Mouse (Mus musculus) midbrain, embryonic 14.5 days (tissue): ENCODE measurements around the gene Olfr725. TPM values are rescaled to one million over a fixed set of nuclear protein-coding genes. Genes with fewer than 3 reads are reported as not detected.

Experiments
- ATAC-seq: fragments of 200-750 bp; cut with Nextera tagmentation; 2 replicates; pipeline ENCODE4 v1.8.0; 2017; ENCODE audit warnings: moderate number of reproducible peaks, moderate library complexity; ENCODE audit not compliant: low FRiP score, low TSS enrichment
- DNase-seq: peaks from one replicate; pipeline ENCODE4 v3.0.0-alpha.2; 2015
- H3K27ac ChIP-seq: fragments of 300-500 bp; sonication (generic); replicated peaks from 2 replicates; pipeline ENCODE4 v1.5.1; 2014; ENCODE audit warnings: mild to moderate bottlenecking, low read depth, low read length, moderate library complexity
- H3K27me3 ChIP-seq: fragments of 300-500 bp; sonication (generic); 2 replicates; pipeline ENCODE4 v1.6.1; 2014; ENCODE audit warnings: low read length, control low read depth, mixed read lengths; ENCODE audit not compliant: control insufficient read depth, insufficient read depth
- H3K36me3 ChIP-seq: fragments of 300-500 bp; sonication (generic); 2 replicates; pipeline ENCODE4 v1.6.1; 2014; ENCODE audit warnings: low read length, control low read depth; ENCODE audit not compliant: control insufficient read depth, insufficient read depth
- H3K4me1 ChIP-seq: fragments of 300-500 bp; sonication (generic); 2 replicates; pipeline ENCODE4 v1.6.1; 2014; ENCODE audit warnings: mild to moderate bottlenecking, antibody characterized with exemption, low read length, control low read depth; ENCODE audit not compliant: control insufficient read depth, insufficient read depth
- H3K4me2 ChIP-seq: fragments of 300-500 bp; sonication (generic); 2 replicates; pipeline ENCODE4 v1.6.1; 2014; ENCODE audit warnings: mild to moderate bottlenecking, low read length, moderate library complexity
- H3K4me3 ChIP-seq: fragments of 300-500 bp; sonication (generic); replicated peaks from 2 replicates; pipeline ENCODE4 v1.5.1; 2014; ENCODE audit warnings: low read depth, low read length
- H3K9ac ChIP-seq: fragments of 300-500 bp; sonication (generic); replicated peaks from 2 replicates; pipeline ENCODE4 v1.6.1; 2014; ENCODE audit warnings: mild to moderate bottlenecking, low read length, moderate library complexity
- H3K9me3 ChIP-seq: fragments of 300-500 bp; sonication (generic); 2 replicates; pipeline ENCODE4 v1.6.1; 2016; ENCODE audit warnings: low read length, control low read depth, mixed read lengths; ENCODE audit not compliant: control insufficient read depth
- WGBS: fragments of 180-500 bp; shearing (Covaris S2); extraction: QIAGEN DNeasy Blood & Tissue Kit; methylation state at CpG from one replicate; pipeline ENCODE4 v1.1.7; 2014; 5-methylcytosine and 5-hydroxymethylcytosine counted together
- polyA plus RNA-seq: library from polyadenylated mRNA; unstranded; fragments of >200 nt; fragmentation: Nextera tagmentation; extraction: Ambion mirVana; gene quantifications from 2 replicates; pipeline ENCODE4 v1.2.1, GENCODE M21; 2014

The Olfr725 gene
- polyA plus RNA-seq: not detected in 2 replicates

GRCm38 (mm10) chr14:50040275-50040674 lies at the start of gene Olfr725:
Olfr725 (minus strand) TSS chr14:50040375.
- Histone ChIP-seq H3K9me3 (no peaks in the 10 kb centered on the region), H3K36me3 (no peaks in the 10 kb centered on the region), H3K27me3 (no peaks in the 10 kb centered on the region), H3K9ac (no peak within 1 kb of the TSS), H3K4me3 (no peak within 1 kb of the TSS), H3K4me1 (no peaks in the 10 kb centered on the region), H3K4me2 (no peak within 1 kb of the TSS), H3K27ac (no peak within 1 kb of the TSS)
- DNase-seq: no peak
- no peak for ATAC-seq

GRCm38 (mm10) chr14:50062733-50063104 lies 22.5 kb upstream of the Olfr725 start:
- peak overlapping the region; percentile 83 for H3K27ac ChIP-seq
- H3K9ac ChIP-seq: peak overlapping the region; percentile 64
- H3K36me3 ChIP-seq: no peaks in the 10 kb centered on the region
- no peaks in the 10 kb centered on the region for H3K27me3 ChIP-seq
- no peaks in the 10 kb centered on the region for H3K9me3 ChIP-seq
- ATAC-seq (peak; percentile 34; the same call in 1 of the 2 replicates), DNase-seq (no peak)
- peak overlapping the region; percentile 74 for H3K4me2 ChIP-seq
- H3K4me1 ChIP-seq: no peaks in the 10 kb centered on the region
- peak overlapping the region; percentile 83 for H3K4me3 ChIP-seq
- WGBS: 0% methylated on average over 4 of the region's 4 CpGs

- peak overlapping the region; percentile 83 for H3K27ac ChIP-seq
- peak; percentile 83 for DNase-seq
- H3K9me3 ChIP-seq: no peaks in the 10 kb centered on the region
- H3K27me3 ChIP-seq: no peaks in the 10 kb centered on the region
- peak overlapping the region; percentile 74 for H3K4me2 ChIP-seq
- no peaks in the 10 kb centered on the region for H3K4me1 ChIP-seq
- H3K4me3 ChIP-seq: peak overlapping the region; percentile 83
- WGBS: under 1% methylated on average over 52 of the region's 52 CpGs
- peak overlapping the region; percentile 64 for H3K9ac ChIP-seq
- peak; percentile 93 for ATAC-seq
- no peaks in the 10 kb centered on the region for H3K36me3 ChIP-seq
Observed at GRCm38 (mm10) chr14:50061955-50062732, 22.0 kb upstream of the Olfr725 start.

- under 1% methylated on average over 13 of the region's 13 CpGs for WGBS
- H3K9ac ChIP-seq: peak overlapping the region; percentile 44; the same call in 1 of the 2 replicates
- ATAC-seq (peak; percentile 32), DNase-seq (no peak)
- H3K4me3 ChIP-seq: peak overlapping the region; percentile 83
- H3K4me2 ChIP-seq: peak overlapping the region; percentile 74
- peak overlapping the region; percentile 83; the same call in 1 of the 2 replicates for H3K27ac ChIP-seq
- H3K4me1 ChIP-seq: no peaks in the 10 kb centered on the region
- H3K27me3 ChIP-seq: no peaks in the 10 kb centered on the region
- H3K9me3 ChIP-seq: no peaks in the 10 kb centered on the region
- no peaks in the 10 kb centered on the region for H3K36me3 ChIP-seq
Observed at GRCm38 (mm10) chr14:50061590-50061954, 21.4 kb upstream of the Olfr725 start.

GRCm38 (mm10) chr14:50061179-50061578 lies 21.0 kb upstream of the Olfr725 start:
- Histone ChIP-seq H3K27me3 (no peaks in the 10 kb centered on the region), H3K9ac (peak overlapping the region; percentile 44; the same call in 1 of the 2 replicates), H3K4me2 (peak overlapping the region; percentile 74), H3K27ac (no peak overlapping the region), H3K36me3 (no peaks in the 10 kb centered on the region), H3K9me3 (no peaks in the 10 kb centered on the region), H3K4me3 (peak overlapping the region; percentile 83), H3K4me1 (no peaks in the 10 kb centered on the region)
- DNase-seq: peak; percentile 4
- WGBS: 18% methylated on average over 11 of the region's 11 CpGs
- no peak for ATAC-seq

GRCm38 (mm10) chr14:50032041-50032440 lies 8.1 kb downstream of the Olfr725 start:
- WGBS: 95% methylated on average over 2 of the region's 2 CpGs
- DNase-seq (no peak), ATAC-seq (no peak)
- peaks cover 4% of the 10 kb centered on the region; the same call in 1 of the 2 replicates for H3K9me3 ChIP-seq
- no peak overlapping the region for H3K4me2 ChIP-seq
- no peak overlapping the region for H3K4me3 ChIP-seq
- H3K36me3 ChIP-seq: no peaks in the 10 kb centered on the region
- no peaks in the 10 kb centered on the region for H3K4me1 ChIP-seq
- no peaks in the 10 kb centered on the region for H3K27me3 ChIP-seq
- H3K27ac ChIP-seq: no peak overlapping the region
- no peak overlapping the region for H3K9ac ChIP-seq

GRCm38 (mm10) chr14:50031356-50031755 lies 8.8 kb downstream of the Olfr725 start:
- 86% methylated on average over 4 of the region's 4 CpGs for WGBS
- Histone ChIP-seq H3K4me1 (no peaks in the 10 kb centered on the region), H3K9me3 (peaks cover 4% of the 10 kb centered on the region; the same call in 1 of the 2 replicates), H3K36me3 (no peaks in the 10 kb centered on the region), H3K4me3 (no peak overlapping the region), H3K27ac (no peak overlapping the region), H3K9ac (no peak overlapping the region), H3K4me2 (no peak overlapping the region), H3K27me3 (no peaks in the 10 kb centered on the region)
- no peak for DNase-seq
- no peak for ATAC-seq

GRCm38 (mm10) chr14:50026371-50026770 lies 13.8 kb downstream of the Olfr725 start:
- H3K36me3 ChIP-seq: no peaks in the 10 kb centered on the region
- no peak overlapping the region for H3K9ac ChIP-seq
- no peaks in the 10 kb centered on the region for H3K4me1 ChIP-seq
- H3K4me3 ChIP-seq: no peak overlapping the region
- DNase-seq (no peak), ATAC-seq (no peak)
- H3K9me3 ChIP-seq: peaks cover 4% of the 10 kb centered on the region; the same call in 1 of the 2 replicates
- no peaks in the 10 kb centered on the region for H3K27me3 ChIP-seq
- H3K27ac ChIP-seq: no peak overlapping the region
- 80% methylated on average over 2 of the region's 2 CpGs for WGBS
- H3K4me2 ChIP-seq: no peak overlapping the region
